Mouse (Mus musculus): ENCODE results near the gene Setd7.

- TF ChIP-seq CTCF (IDR thresholded peaks at IDR 0.05; ENCODE audit: low read depth) (no peak), EP300 (IDR thresholded peaks at IDR 0.05; ENCODE audit: low read depth) (no peak)
Observed at GRCm38 (mm10) chr3:51499876-51500275, 60.8 kb downstream of the Setd7 start.

Data from heart, postnatal 0 days (tissue).